Mouse (Mus musculus): Measurements from ENCODE around the gene Lsm14b.
A peak's percentile ranks its signal among the peaks of the same experiment; 100 is the strongest.

Lsm14b gene

GRCm38 (mm10) chr2:180018573-180018972 is 6.2 kb upstream of the Lsm14b start:
- DNase-seq (ENCODE audit: low spot score), result no peak

- no peak for DNase-seq (ENCODE audit: low spot score)
Observed at GRCm38 (mm10) chr2:180020091-180020661, 4.6 kb upstream of the Lsm14b start.

- no peak for DNase-seq (ENCODE audit: low spot score)
Observed at GRCm38 (mm10) chr2:180020919-180021318, 3.9 kb upstream of the Lsm14b start.

- no peak for DNase-seq (ENCODE audit: low spot score)
Observed at GRCm38 (mm10) chr2:180022751-180023150, 2.0 kb upstream of the Lsm14b start.

- DNase-seq (ENCODE audit: low spot score), result no peak
Observed at GRCm38 (mm10) chr2:180025135-180025860, 511 bp downstream of the Lsm14b start.

GRCm38 (mm10) chr2:180025861-180026200 is 1.0 kb downstream of the Lsm14b start:
- no peak for DNase-seq (ENCODE audit: low spot score)

GRCm38 (mm10) chr2:180027768-180028167 is 3.0 kb downstream of the Lsm14b start:
- no peak for DNase-seq (ENCODE audit: low spot score)

- DNase-seq (ENCODE audit: low spot score), result no peak
Observed at GRCm38 (mm10) chr2:180031270-180031669, 6.5 kb downstream of the Lsm14b start.

GRCm38 (mm10) chr2:180032925-180033324 is 8.1 kb downstream of the Lsm14b start:
- DNase-seq (ENCODE audit: low spot score), result no peak

- no peak for DNase-seq (ENCODE audit: low spot score)
Observed at GRCm38 (mm10) chr2:180033956-180034355, 9.2 kb downstream of the Lsm14b start.

GRCm38 (mm10) chr2:180034753-180035152 is 10.0 kb downstream of the Lsm14b start:
- no peak for DNase-seq (ENCODE audit: low spot score)

GRCm38 (mm10) chr2:180040406-180040805 is 15.6 kb downstream of the Lsm14b start:
- DNase-seq (ENCODE audit: low spot score), result peak; percentile 53

GRCm38 (mm10) chr2:180041577-180042255 is 16.9 kb downstream of the Lsm14b start:
- peak; percentile 55 for DNase-seq (ENCODE audit: low spot score)

- DNase-seq (ENCODE audit: low spot score), result peak; percentile 90
Observed at GRCm38 (mm10) chr2:180042256-180042857, 17.6 kb downstream of the Lsm14b start, which contains the start of the genes Psma7 and Ss18l1. Psma7 (minus strand) TSS chr2:180042433. Ss18l1 (plus strand) TSS chr2:180042509.

- peak; percentile 41 for DNase-seq (ENCODE audit: low spot score)
Observed at GRCm38 (mm10) chr2:180042858-180043515, 18.2 kb downstream of the Lsm14b start.

GRCm38 (mm10) chr2:180045283-180045682 is 20.5 kb downstream of the Lsm14b start:
- peak; percentile 70 for DNase-seq (ENCODE audit: low spot score)

- no peak for DNase-seq (ENCODE audit: low spot score)
Observed at GRCm38 (mm10) chr2:180047580-180047979, 22.8 kb downstream of the Lsm14b start.

GRCm38 (mm10) chr2:180047980-180048635 is 23.3 kb downstream of the Lsm14b start:
- DNase-seq (ENCODE audit: low spot score), result no peak

- peak; percentile 81 for DNase-seq (ENCODE audit: low spot score)
Observed at GRCm38 (mm10) chr2:180050986-180051385, 26.2 kb downstream of the Lsm14b start.

GRCm38 (mm10) chr2:180051986-180052733 is 27.4 kb downstream of the Lsm14b start:
- peak; percentile 55 for DNase-seq (ENCODE audit: low spot score)

- DNase-seq (ENCODE audit: low spot score), result no peak
Observed at GRCm38 (mm10) chr2:180053001-180053400, 28.2 kb downstream of the Lsm14b start.

Data from adipocyte (in vitro differentiated cells).